Mouse (Mus musculus) erythroblast, embryonic 14.5 days (primary cell): Measurements from ENCODE around the gene Pcsk1.

Experiments used
- GATA1 ChIP-seq: IDR thresholded peaks from 2 replicates; pipeline ENCODE4 v1.6.1; 2012; ENCODE audit warnings: low read length, inconsistent platforms, mixed read lengths
- TAL1 ChIP-seq: IDR thresholded peaks from 3 replicates; pipeline ENCODE4 v1.6.1; 2012; ENCODE audit warnings: low read length, inconsistent platforms, mixed read lengths

GRCm38 (mm10) chr13:75163408-75163807 lies 73.8 kb downstream of the Pcsk1 start:
- TF ChIP-seq TAL1 (no peak), GATA1 (no peak)
